Mouse (Mus musculus): ENCODE measurements around the gene Uqcr11. TPM values are rescaled to one million over a fixed set of nuclear protein-coding genes. Genes with fewer than 3 reads are reported as not detected.

Uqcr11 gene
- polyA plus RNA-seq, 1 experiment from 2014 or later, result 459 TPM

GRCm38 (mm10) chr10:80407924-80408323 lies 1.3 kb upstream of the Uqcr11 start:
- peaks cover 60% of the 10 kb centered on the region for H3K36me3 ChIP-seq
- no peak overlapping the region for H3K27ac ChIP-seq
- no peaks in the 10 kb centered on the region for H3K9me3 ChIP-seq
- H3K9ac ChIP-seq, result peak overlapping the region; percentile 88
- no peaks in the 10 kb centered on the region for H3K27me3 ChIP-seq
- H3K4me2 ChIP-seq (replicated peaks), result peak overlapping the region; percentile 91
- peak overlapping the region; percentile 89; the same call in 1 of the 2 replicates for H3K4me3 ChIP-seq
- WGBS, result 52% methylated on average over 4 of the region's 4 CpGs
- ATAC-seq (ENCODE audit: low FRiP score, low read depth), result no peak
- H3K4me1 ChIP-seq, result peaks cover 32% of the 10 kb centered on the region

GRCm38 (mm10) chr10:80405481-80406173 lies 1.0 kb downstream of the Uqcr11 start:
- H3K27me3 ChIP-seq, result no peaks in the 10 kb centered on the region
- ATAC-seq (ENCODE audit: low FRiP score, low read depth), result no peak
- H3K9ac ChIP-seq, result peak overlapping the region; percentile 88
- peaks cover 57% of the 10 kb centered on the region for H3K36me3 ChIP-seq
- H3K9me3 ChIP-seq, result no peaks in the 10 kb centered on the region
- H3K4me2 ChIP-seq (replicated peaks), result peak overlapping the region; percentile 91
- no peak overlapping the region for H3K27ac ChIP-seq
- peak overlapping the region; percentile 89 for H3K4me3 ChIP-seq
- WGBS, result 59% methylated on average over 10 of the region's 10 CpGs
- H3K4me1 ChIP-seq, result peaks cover 39% of the 10 kb centered on the region

GRCm38 (mm10) chr10:80403044-80403692 lies 3.5 kb downstream of the Uqcr11 start:
- no peak overlapping the region for H3K4me3 ChIP-seq
- no peaks in the 10 kb centered on the region for H3K9me3 ChIP-seq
- no peak overlapping the region for H3K4me2 ChIP-seq (replicated peaks)
- WGBS, result 93% methylated on average over 4 of the region's 4 CpGs
- H3K27ac ChIP-seq, result no peak overlapping the region
- ATAC-seq (ENCODE audit: low FRiP score, low read depth), result no peak
- peaks cover 35% of the 10 kb centered on the region for H3K36me3 ChIP-seq
- H3K4me1 ChIP-seq, result peaks cover 45% of the 10 kb centered on the region
- no peaks in the 10 kb centered on the region for H3K27me3 ChIP-seq
- H3K9ac ChIP-seq, result no peak overlapping the region

GRCm38 (mm10) chr10:80400704-80401161 lies 5.9 kb downstream of the Uqcr11 start:
- ATAC-seq (ENCODE audit: low FRiP score, low read depth), result no peak
- Histone ChIP-seq H3K4me1 (peaks cover 43% of the 10 kb centered on the region), H3K9ac (peak overlapping the region; percentile 72), H3K27ac (peak overlapping the region; percentile 93; the same call in 1 of the 2 replicates), H3K27me3 (no peaks in the 10 kb centered on the region), H3K9me3 (no peaks in the 10 kb centered on the region), H3K4me3 (peak overlapping the region; percentile 5; the same call in 1 of the 2 replicates), H3K36me3 (peaks cover 49% of the 10 kb centered on the region), H3K4me2 (replicated peaks) (peak overlapping the region; percentile 69)
- WGBS, result 81% methylated on average over 4 of the region's 4 CpGs

- Histone ChIP-seq H3K36me3 (peaks cover 55% of the 10 kb centered on the region), H3K9me3 (no peaks in the 10 kb centered on the region), H3K27me3 (no peaks in the 10 kb centered on the region), H3K4me2 (replicated peaks) (peak overlapping the region; percentile 69), H3K9ac (peak overlapping the region; percentile 72), H3K4me3 (peak overlapping the region; percentile 73), H3K4me1 (peaks cover 37% of the 10 kb centered on the region), H3K27ac (peak overlapping the region; percentile 93)
- 14% methylated on average over 17 of the region's 17 CpGs for WGBS
- ATAC-seq (ENCODE audit: low FRiP score, low read depth), result no peak
Observed at GRCm38 (mm10) chr10:80399973-80400703, 6.5 kb downstream of the Uqcr11 start.

GRCm38 (mm10) chr10:80399191-80399972 lies 7.2 kb downstream of the Uqcr11 start, which contains the start of gene Mbd3:
Mbd3 (minus strand) TSS chr10:80399550.
- Histone ChIP-seq H3K4me2 (replicated peaks) (peak within 1 kb of the TSS; percentile 77), H3K9ac (peak within 1 kb of the TSS; percentile 97), H3K36me3 (peaks cover 61% of the 10 kb centered on the region), H3K9me3 (no peaks in the 10 kb centered on the region), H3K27me3 (no peaks in the 10 kb centered on the region), H3K4me1 (peaks cover 30% of the 10 kb centered on the region), H3K4me3 (peak within 1 kb of the TSS; percentile 73), H3K27ac (peak within 1 kb of the TSS; percentile 99)
- ATAC-seq (ENCODE audit: low FRiP score, low read depth), result peak; percentile 97
- under 1% methylated on average over 73 of the region's 82 CpGs for WGBS

- Histone ChIP-seq H3K4me3 (peak overlapping the region; percentile 73), H3K9ac (peak overlapping the region; percentile 97), H3K4me1 (peaks cover 30% of the 10 kb centered on the region), H3K27ac (peak overlapping the region; percentile 99), H3K27me3 (no peaks in the 10 kb centered on the region), H3K36me3 (peaks cover 61% of the 10 kb centered on the region), H3K9me3 (no peaks in the 10 kb centered on the region), H3K4me2 (replicated peaks) (peak overlapping the region; percentile 77)
- WGBS, result under 1% methylated on average over 49 of the region's 59 CpGs
- peak; percentile 74 for ATAC-seq (ENCODE audit: low FRiP score, low read depth)
Observed at GRCm38 (mm10) chr10:80398719-80399190, 7.9 kb downstream of the Uqcr11 start.

GRCm38 (mm10) chr10:80398174-80398535 lies 8.5 kb downstream of the Uqcr11 start:
- peak overlapping the region; percentile 77 for H3K4me2 ChIP-seq (replicated peaks)
- H3K9ac ChIP-seq, result peak overlapping the region; percentile 97
- no peak for ATAC-seq (ENCODE audit: low FRiP score, low read depth)
- no peaks in the 10 kb centered on the region for H3K27me3 ChIP-seq
- no peaks in the 10 kb centered on the region for H3K9me3 ChIP-seq
- H3K36me3 ChIP-seq, result peaks cover 61% of the 10 kb centered on the region
- H3K4me3 ChIP-seq, result peak overlapping the region; percentile 73
- peaks cover 30% of the 10 kb centered on the region for H3K4me1 ChIP-seq
- H3K27ac ChIP-seq, result peak overlapping the region; percentile 99
- 0% methylated on average over 1 of the region's 1 CpGs for WGBS

GRCm38 (mm10) chr10:80397524-80398173 lies 9.0 kb downstream of the Uqcr11 start:
- H3K4me3 ChIP-seq, result peak overlapping the region; percentile 73
- no peaks in the 10 kb centered on the region for H3K27me3 ChIP-seq
- H3K36me3 ChIP-seq, result peaks cover 61% of the 10 kb centered on the region
- peak overlapping the region; percentile 97 for H3K9ac ChIP-seq
- H3K4me2 ChIP-seq (replicated peaks), result peak overlapping the region; percentile 77
- H3K9me3 ChIP-seq, result no peaks in the 10 kb centered on the region
- ATAC-seq (ENCODE audit: low FRiP score, low read depth), result no peak
- WGBS, result 54% methylated on average over 8 of the region's 8 CpGs
- H3K27ac ChIP-seq, result peak overlapping the region; percentile 99; the same call in 1 of the 2 replicates
- H3K4me1 ChIP-seq, result peaks cover 30% of the 10 kb centered on the region

GRCm38 (mm10) chr10:80396822-80397523 lies 9.7 kb downstream of the Uqcr11 start:
- H3K4me1 ChIP-seq, result peaks cover 30% of the 10 kb centered on the region
- peak overlapping the region; percentile 73 for H3K4me3 ChIP-seq
- H3K9me3 ChIP-seq, result no peaks in the 10 kb centered on the region
- H3K36me3 ChIP-seq, result peaks cover 61% of the 10 kb centered on the region
- peak overlapping the region; percentile 77 for H3K4me2 ChIP-seq (replicated peaks)
- WGBS, result 89% methylated on average over 11 of the region's 11 CpGs
- H3K9ac ChIP-seq, result peak overlapping the region; percentile 97
- H3K27me3 ChIP-seq, result no peaks in the 10 kb centered on the region
- ATAC-seq (ENCODE audit: low FRiP score, low read depth), result no peak
- no peak overlapping the region; the same call in 1 of the 2 replicates for H3K27ac ChIP-seq
